Mouse (Mus musculus): ENCODE results near the gene Ttc7b.

Ttc7b gene

GRCm38 (mm10) chr12:100420903-100421302 lies 99.7 kb downstream of the Ttc7b start:
- in situ Hi-C loops (cut with MboI, MseI): no loop called here

- in situ Hi-C loops (cut with MboI, MseI): no loop called here
These were observed 100.4 kb downstream of the Ttc7b start for GRCm38 (mm10) chr12:100419946-100420874.

GRCm38 (mm10) chr12:100415802-100416201 lies 104.8 kb downstream of the Ttc7b start:
- in situ Hi-C loops (cut with MboI, MseI): no loop called here

GRCm38 (mm10) chr12:100414717-100415398 lies 105.8 kb downstream of the Ttc7b start:
- in situ Hi-C loops (cut with MboI, MseI): no loop called here

- in situ Hi-C loops (cut with MboI, MseI): no loop called here
These were observed 111.9 kb downstream of the Ttc7b start for GRCm38 (mm10) chr12:100408714-100409113.

GRCm38 (mm10) chr12:100408143-100408542 lies 112.5 kb downstream of the Ttc7b start:
- in situ Hi-C loops (cut with MboI, MseI): no loop called here

GRCm38 (mm10) chr12:100407371-100407770 lies 113.3 kb downstream of the Ttc7b start:
- in situ Hi-C loops (cut with MboI, MseI): no loop called here

- in situ Hi-C loops (cut with MboI, MseI): no loop called here
These were observed 114.5 kb downstream of the Ttc7b start for GRCm38 (mm10) chr12:100406094-100406493.

- in situ Hi-C loops (cut with MboI, MseI): no loop called here
These were observed 115.1 kb downstream of the Ttc7b start for GRCm38 (mm10) chr12:100405512-100406030.

- in situ Hi-C loops (cut with MboI, MseI): no loop called here
These were observed 116.2 kb downstream of the Ttc7b start for GRCm38 (mm10) chr12:100404430-100404829.

- in situ Hi-C loops (cut with MboI, MseI): no loop called here
These were observed 117.7 kb downstream of the Ttc7b start for GRCm38 (mm10) chr12:100403005-100403324.

- in situ Hi-C loops (cut with MboI, MseI): no loop called here
These were observed 118.2 kb downstream of the Ttc7b start for GRCm38 (mm10) chr12:100402296-100403004.

- in situ Hi-C loops (cut with MboI, MseI): no loop called here
These were observed 120.5 kb downstream of the Ttc7b start for GRCm38 (mm10) chr12:100400119-100400518.

GRCm38 (mm10) chr12:100399126-100399727 lies 121.4 kb downstream of the Ttc7b start:
- in situ Hi-C loops (cut with MboI, MseI): no loop called here

- in situ Hi-C loops (cut with MboI, MseI): no loop called here
These were observed 122.2 kb downstream of the Ttc7b start for GRCm38 (mm10) chr12:100398268-100398943.

- in situ Hi-C loops (cut with MboI, MseI): no loop called here
These were observed 123.0 kb downstream of the Ttc7b start for GRCm38 (mm10) chr12:100397432-100398146.

- in situ Hi-C loops (cut with MboI, MseI): no loop called here
These were observed 123.8 kb downstream of the Ttc7b start for GRCm38 (mm10) chr12:100396806-100397205.

- in situ Hi-C loops (cut with MboI, MseI): no loop called here
These were observed 127.1 kb downstream of the Ttc7b start for GRCm38 (mm10) chr12:100393532-100393931.

GRCm38 (mm10) chr12:100393109-100393508 lies 127.5 kb downstream of the Ttc7b start:
- in situ Hi-C loops (cut with MboI, MseI): no loop called here

- in situ Hi-C loops (cut with MboI, MseI): no loop called here
These were observed 128.2 kb downstream of the Ttc7b start for GRCm38 (mm10) chr12:100392466-100392865.

Data from T-helper 17 cell (primary cell).